Mouse (Mus musculus): ENCODE results near the gene Pla2g12a. TPM values are rescaled to one million over a fixed set of nuclear protein-coding genes. Genes with fewer than 3 reads are reported as not detected.
A peak's percentile ranks its signal among the peaks of the same experiment; 100 is the strongest.

Gene Pla2g12a
- polyA plus RNA-seq, 1 experiment from 2014 or later = 47.5 TPM

GRCm38 (mm10) chr3:129892003-129892402 lies 13.6 kb downstream of the Pla2g12a start:
- no peak overlapping the region for H3K4me3 ChIP-seq (ENCODE audit: low read length)
- H3K4me1 ChIP-seq (ENCODE audit: control insufficient read depth, insufficient read depth, low read length) = peaks cover 12% of the 10 kb centered on the region
- H3K9ac ChIP-seq (ENCODE audit: low read depth, low read length) = no peak overlapping the region
- WGBS = 75% methylated on average over 5 of the region's 5 CpGs
- H3K4me2 ChIP-seq (ENCODE audit: low read depth, low read length) = no peak overlapping the region
- H3K27ac ChIP-seq (ENCODE audit: low read length) = no peak overlapping the region
- no peak for ATAC-seq
- H3K36me3 ChIP-seq (ENCODE audit: control insufficient read depth, insufficient read depth, low read length) = no peaks in the 10 kb centered on the region
- no peaks in the 10 kb centered on the region for H3K27me3 ChIP-seq (replicated peaks; ENCODE audit: control insufficient read depth, insufficient read depth, low read length)
- H3K9me3 ChIP-seq (ENCODE audit: control insufficient read depth, low read length) = no peaks in the 10 kb centered on the region

GRCm38 (mm10) chr3:129893143-129893542 lies 14.7 kb downstream of the Pla2g12a start:
- H3K27me3 ChIP-seq (replicated peaks; ENCODE audit: control insufficient read depth, insufficient read depth, low read length) = no peaks in the 10 kb centered on the region
- no peaks in the 10 kb centered on the region for H3K9me3 ChIP-seq (ENCODE audit: control insufficient read depth, low read length)
- H3K9ac ChIP-seq (ENCODE audit: low read depth, low read length) = no peak overlapping the region
- no peak overlapping the region for H3K27ac ChIP-seq (ENCODE audit: low read length)
- ATAC-seq = no peak
- H3K4me2 ChIP-seq (ENCODE audit: low read depth, low read length) = no peak overlapping the region
- H3K36me3 ChIP-seq (ENCODE audit: control insufficient read depth, insufficient read depth, low read length) = no peaks in the 10 kb centered on the region
- H3K4me1 ChIP-seq (ENCODE audit: control insufficient read depth, insufficient read depth, low read length) = peaks cover 8% of the 10 kb centered on the region
- no peak overlapping the region for H3K4me3 ChIP-seq (ENCODE audit: low read length)
- 90% methylated on average over 3 of the region's 3 CpGs for WGBS

DNA sequence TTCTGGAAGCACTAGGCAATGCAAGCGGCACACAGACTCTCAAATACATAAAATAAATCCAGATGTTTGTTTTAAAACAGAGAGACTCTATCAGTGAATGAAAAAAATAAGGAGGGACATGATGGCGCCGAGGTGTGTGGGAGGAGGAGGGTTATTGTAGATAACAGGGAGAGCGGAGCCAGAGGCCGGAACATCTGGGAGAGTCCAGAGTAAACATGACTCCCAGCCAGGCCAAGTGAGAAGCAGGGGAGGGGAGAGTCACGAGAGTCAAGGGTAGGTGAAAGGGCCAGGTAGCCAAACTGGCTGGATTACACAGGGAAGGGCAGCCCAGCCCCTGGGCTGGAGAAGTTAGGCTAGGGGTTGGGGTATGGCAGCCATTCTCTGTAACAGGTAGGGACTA lies 18.2 kb downstream of the Pla2g12a start:
- WGBS = 34% methylated on average over 6 of the region's 6 CpGs
- H3K4me3 ChIP-seq (ENCODE audit: low read length) = no peak overlapping the region
- no peak for ATAC-seq
- H3K9ac ChIP-seq (ENCODE audit: low read depth, low read length) = no peak overlapping the region
- no peaks in the 10 kb centered on the region for H3K9me3 ChIP-seq (ENCODE audit: control insufficient read depth, low read length)
- H3K36me3 ChIP-seq (ENCODE audit: control insufficient read depth, insufficient read depth, low read length) = no peaks in the 10 kb centered on the region
- H3K4me1 ChIP-seq (ENCODE audit: control insufficient read depth, insufficient read depth, low read length) = peaks cover 9% of the 10 kb centered on the region; the same call in 1 of the 2 replicates
- H3K27ac ChIP-seq (ENCODE audit: low read length) = no peak overlapping the region
- no peak overlapping the region for H3K4me2 ChIP-seq (ENCODE audit: low read depth, low read length)
- no peaks in the 10 kb centered on the region for H3K27me3 ChIP-seq (replicated peaks; ENCODE audit: control insufficient read depth, insufficient read depth, low read length)

- WGBS = 50% methylated on average over 4 of the region's 4 CpGs
- H3K4me1 ChIP-seq (ENCODE audit: control insufficient read depth, insufficient read depth, low read length) = peaks cover 23% of the 10 kb centered on the region
- no peak for ATAC-seq
- no peak overlapping the region for H3K9ac ChIP-seq (ENCODE audit: low read depth, low read length)
- H3K4me3 ChIP-seq (ENCODE audit: low read length) = no peak overlapping the region
- no peaks in the 10 kb centered on the region for H3K9me3 ChIP-seq (ENCODE audit: control insufficient read depth, low read length)
- H3K4me2 ChIP-seq (ENCODE audit: low read depth, low read length) = no peak overlapping the region
- H3K27ac ChIP-seq (ENCODE audit: low read length) = no peak overlapping the region
- no peaks in the 10 kb centered on the region for H3K27me3 ChIP-seq (replicated peaks; ENCODE audit: control insufficient read depth, insufficient read depth, low read length)
- no peaks in the 10 kb centered on the region for H3K36me3 ChIP-seq (ENCODE audit: control insufficient read depth, insufficient read depth, low read length)
Measured at GRCm38 (mm10) chr3:129898886-129899285, 20.5 kb downstream of the Pla2g12a start.

- H3K27ac ChIP-seq (ENCODE audit: low read length) = peak within 1 kb of the TSS; percentile 88
- peak within 1 kb of the TSS; percentile 76 for H3K4me3 ChIP-seq (ENCODE audit: low read length)
- no peaks in the 10 kb centered on the region for H3K36me3 ChIP-seq (ENCODE audit: control insufficient read depth, insufficient read depth, low read length)
- ATAC-seq = peak; percentile 95
- H3K4me2 ChIP-seq (ENCODE audit: low read depth, low read length) = peak within 1 kb of the TSS; percentile 65
- WGBS = under 1% methylated on average over 34 of the region's 34 CpGs
- H3K4me1 ChIP-seq (ENCODE audit: control insufficient read depth, insufficient read depth, low read length) = peaks cover 33% of the 10 kb centered on the region
- no peaks in the 10 kb centered on the region for H3K9me3 ChIP-seq (ENCODE audit: control insufficient read depth, low read length)
- H3K9ac ChIP-seq (ENCODE audit: low read depth, low read length) = peak within 1 kb of the TSS; percentile 81
- H3K27me3 ChIP-seq (replicated peaks; ENCODE audit: control insufficient read depth, insufficient read depth, low read length) = no peaks in the 10 kb centered on the region
Measured at GRCm38 (mm10) chr3:129901271-129901809, 22.9 kb downstream of the Pla2g12a start, which contains the start of gene Casp6. TSS of gene Casp6 (plus strand) at chr3:129901425.

- ATAC-seq = no peak
- peak overlapping the region; percentile 76; the same call in 1 of the 2 replicates for H3K4me3 ChIP-seq (ENCODE audit: low read length)
- H3K4me2 ChIP-seq (ENCODE audit: low read depth, low read length) = peak overlapping the region; percentile 65
- no peak overlapping the region; the same call in 1 of the 2 replicates for H3K27ac ChIP-seq (ENCODE audit: low read length)
- peaks cover 30% of the 10 kb centered on the region for H3K4me1 ChIP-seq (ENCODE audit: control insufficient read depth, insufficient read depth, low read length)
- 85% methylated on average over 3 of the region's 3 CpGs for WGBS
- no peaks in the 10 kb centered on the region for H3K27me3 ChIP-seq (replicated peaks; ENCODE audit: control insufficient read depth, insufficient read depth, low read length)
- H3K9me3 ChIP-seq (ENCODE audit: control insufficient read depth, low read length) = no peaks in the 10 kb centered on the region
- H3K36me3 ChIP-seq (ENCODE audit: control insufficient read depth, insufficient read depth, low read length) = no peaks in the 10 kb centered on the region
- H3K9ac ChIP-seq (ENCODE audit: low read depth, low read length) = peak overlapping the region; percentile 38; the same call in 1 of the 2 replicates
Measured at GRCm38 (mm10) chr3:129903369-129903768, 25.0 kb downstream of the Pla2g12a start.

- 79% methylated on average over 8 of the region's 8 CpGs for WGBS
- Histone ChIP-seq H3K4me1 (ENCODE audit: control insufficient read depth, insufficient read depth, low read length) (peaks cover 30% of the 10 kb centered on the region), H3K9ac (ENCODE audit: low read depth, low read length) (peak overlapping the region; percentile 38; the same call in 1 of the 2 replicates), H3K4me2 (ENCODE audit: low read depth, low read length) (peak overlapping the region; percentile 38; the same call in 1 of the 2 replicates), H3K27ac (ENCODE audit: low read length) (no peak overlapping the region), H3K36me3 (ENCODE audit: control insufficient read depth, insufficient read depth, low read length) (no peaks in the 10 kb centered on the region), H3K27me3 (replicated peaks; ENCODE audit: control insufficient read depth, insufficient read depth, low read length) (no peaks in the 10 kb centered on the region), H3K4me3 (ENCODE audit: low read length) (0 out of 2 replicates have a peak overlapping the region, but pooled peaks have one; percentile 1), H3K9me3 (ENCODE audit: control insufficient read depth, low read length) (no peaks in the 10 kb centered on the region)
- no peak for ATAC-seq
Measured at GRCm38 (mm10) chr3:129903866-129904265, 25.5 kb downstream of the Pla2g12a start.

DNA sequence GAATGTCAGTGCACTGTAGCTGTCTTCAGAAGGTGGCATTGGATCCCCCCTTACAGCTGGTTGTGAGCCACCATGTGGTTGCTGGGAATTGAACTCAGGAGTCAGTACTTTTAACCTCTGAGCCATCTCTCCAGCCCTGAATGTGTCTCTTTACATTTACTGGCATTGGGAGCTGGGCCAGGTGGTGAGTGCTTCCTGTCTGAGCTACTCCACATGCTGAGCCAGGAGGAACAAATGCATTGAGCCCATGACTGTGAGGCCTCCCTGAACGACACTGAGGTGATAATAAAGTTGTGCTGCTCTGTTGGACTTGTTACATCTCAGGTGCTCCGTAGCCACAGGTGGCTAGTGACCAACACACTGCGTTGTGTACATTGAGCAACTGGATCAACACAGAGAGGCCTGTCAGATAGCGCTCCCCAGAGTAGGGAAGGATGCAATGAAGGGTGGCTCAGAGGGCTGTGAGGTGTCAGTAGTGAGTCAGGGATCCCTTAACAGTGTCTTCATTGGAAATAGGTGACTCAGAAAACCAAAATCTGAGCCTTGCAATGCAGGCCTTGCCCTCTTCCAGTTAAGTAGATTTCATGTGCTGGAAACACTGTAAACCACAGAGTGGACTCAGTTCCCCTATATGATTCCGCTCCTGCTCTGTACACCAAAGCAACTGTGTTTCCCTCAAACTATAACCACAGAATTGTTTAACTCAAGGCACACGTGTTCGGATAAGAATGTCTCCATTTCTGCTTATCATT lies 26.2 kb downstream of the Pla2g12a start:
- no peak overlapping the region for H3K4me3 ChIP-seq (ENCODE audit: low read length)
- ATAC-seq = no peak
- WGBS = 79% methylated on average over 7 of the region's 7 CpGs
- H3K36me3 ChIP-seq (ENCODE audit: control insufficient read depth, insufficient read depth, low read length) = 0 out of 2 replicates have a peak, but pooled peaks cover 2% of the 10 kb centered on the region
- H3K4me2 ChIP-seq (ENCODE audit: low read depth, low read length) = no peak overlapping the region
- no peak overlapping the region for H3K27ac ChIP-seq (ENCODE audit: low read length)
- H3K9ac ChIP-seq (ENCODE audit: low read depth, low read length) = no peak overlapping the region
- H3K4me1 ChIP-seq (ENCODE audit: control insufficient read depth, insufficient read depth, low read length) = peaks cover 30% of the 10 kb centered on the region
- H3K27me3 ChIP-seq (replicated peaks; ENCODE audit: control insufficient read depth, insufficient read depth, low read length) = no peaks in the 10 kb centered on the region
- no peaks in the 10 kb centered on the region for H3K9me3 ChIP-seq (ENCODE audit: control insufficient read depth, low read length)

DNA sequence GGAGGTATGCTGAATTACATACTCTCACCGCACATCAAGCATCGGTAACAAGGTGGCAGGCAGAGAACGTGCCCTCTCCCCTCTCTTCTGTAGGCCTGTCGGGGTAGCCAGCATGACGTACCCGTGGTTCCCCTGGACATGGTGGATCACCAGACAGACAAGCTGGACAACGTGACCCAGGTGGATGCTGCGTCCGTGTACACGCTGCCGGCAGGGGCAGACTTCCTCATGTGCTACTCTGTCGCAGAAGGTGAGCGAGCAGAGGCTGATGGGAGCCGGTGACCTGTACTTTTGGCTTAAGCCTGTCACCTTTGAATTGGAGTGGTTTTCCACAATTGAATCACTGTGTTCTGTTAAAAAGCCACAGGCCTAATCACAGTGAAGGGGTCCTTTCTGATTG lies 33.6 kb downstream of the Pla2g12a start:
- no peaks in the 10 kb centered on the region for H3K9me3 ChIP-seq (ENCODE audit: control insufficient read depth, low read length)
- H3K27me3 ChIP-seq (replicated peaks; ENCODE audit: control insufficient read depth, insufficient read depth, low read length) = no peaks in the 10 kb centered on the region
- H3K27ac ChIP-seq (ENCODE audit: low read length) = no peak overlapping the region
- H3K9ac ChIP-seq (ENCODE audit: low read depth, low read length) = no peak overlapping the region
- no peak overlapping the region for H3K4me2 ChIP-seq (ENCODE audit: low read depth, low read length)
- peaks cover 8% of the 10 kb centered on the region; the same call in 1 of the 2 replicates for H3K36me3 ChIP-seq (ENCODE audit: control insufficient read depth, insufficient read depth, low read length)
- ATAC-seq = no peak
- no peak overlapping the region for H3K4me3 ChIP-seq (ENCODE audit: low read length)
- WGBS = 90% methylated on average over 14 of the region's 14 CpGs
- no peaks in the 10 kb centered on the region for H3K4me1 ChIP-seq (ENCODE audit: control insufficient read depth, insufficient read depth, low read length)
